ENCODE assay signal across 21 mouse cellular contexts in genomic region chr5:105574835-105575234, GRCm38 (mm10). TPM values are rescaled to one million over a fixed set of nuclear protein-coding genes. Genes with fewer than 3 reads are reported as not detected.
DNase-seq lines count a peak whose midpoint lies in the region; ATAC-seq lines count a peak whose summit lies in the region.
"Had no signal": no experiment of that assay in that cellular context is flagged by ENCODE, and none has a peak within 500 bp of the region (broad histone marks: within the 10 kb centered on the region; RNA-seq: fewer than 3 reads in every experiment).

No protein-coding gene starts in this region.

- WGBS in heart, embryonic 10.5 days: 91% methylated on average over 5 of the region's 5 CpGs
- 80% methylated on average over 5 of the region's 5 CpGs for WGBS in liver, embryonic 12.5 days (ENCODE audit: insufficient replicate concordance)
- WGBS in liver, embryonic 15.5 days (ENCODE audit: insufficient replicate concordance): 88% methylated on average over 5 of the region's 5 CpGs

- peaks cover 12% of the 10 kb centered on the region for H3K4me1 ChIP-seq in heart, embryonic 10.5 days
- peaks cover 68% of the 10 kb centered on the region for H3K4me1 ChIP-seq in liver, embryonic 12.5 days
- H3K4me1 ChIP-seq in liver, embryonic 15.5 days (replicated peaks): peaks cover 44% of the 10 kb centered on the region
- H3K4me1 ChIP-seq: forebrain, embryonic 12.5 days; forebrain, embryonic 15.5 days; hindbrain, embryonic 15.5 days had no signal

- H3K9me3 ChIP-seq in heart, embryonic 10.5 days: no peaks in the 10 kb centered on the region
- H3K9me3 ChIP-seq in liver, embryonic 12.5 days (replicated peaks): no peaks in the 10 kb centered on the region
- no peaks in the 10 kb centered on the region for H3K9me3 ChIP-seq in liver, embryonic 15.5 days (replicated peaks)
- H3K9me3 ChIP-seq: forebrain, embryonic 12.5 days; forebrain, embryonic 15.5 days; G1E; hindbrain, embryonic 12.5 days; hindbrain, embryonic 15.5 days had no signal

- no peak overlapping the region for H3K27ac ChIP-seq in heart, embryonic 10.5 days
- H3K27ac ChIP-seq in liver, embryonic 12.5 days: peak overlapping the region; percentile 91
- peak overlapping the region; percentile 87 for H3K27ac ChIP-seq in liver, embryonic 15.5 days (replicated peaks)
- H3K27ac ChIP-seq: forebrain, embryonic 12.5 days; forebrain, embryonic 15.5 days; heart, adult 2 months; hindbrain, embryonic 12.5 days; hindbrain, embryonic 15.5 days had no signal

- ATAC-seq in liver, embryonic 12.5 days: no peak
- ATAC-seq in liver, embryonic 15.5 days (ENCODE audit: insufficient read depth): no peak
- ATAC-seq: forebrain, embryonic 15.5 days had no signal

- no peak overlapping the region for H3K4me3 ChIP-seq in heart, embryonic 10.5 days
- H3K4me3 ChIP-seq in liver, embryonic 12.5 days: no peak overlapping the region
- no peak overlapping the region for H3K4me3 ChIP-seq in liver, embryonic 15.5 days (replicated peaks)
- H3K4me3 ChIP-seq: forebrain, embryonic 12.5 days; forebrain, embryonic 15.5 days; heart, adult 2 months; hindbrain, embryonic 12.5 days; hindbrain, embryonic 15.5 days had no signal

- peak overlapping the region; percentile 56 for H3K9ac ChIP-seq in liver, embryonic 12.5 days
- H3K9ac ChIP-seq in liver, embryonic 15.5 days: peak overlapping the region; percentile 25; the same call in 1 of the 2 replicates
- H3K9ac ChIP-seq: forebrain, embryonic 12.5 days; forebrain, embryonic 15.5 days; hindbrain, embryonic 12.5 days; hindbrain, embryonic 15.5 days had no signal

- H3K4me2 ChIP-seq in liver, embryonic 12.5 days: peak overlapping the region; percentile 52; the same call in 1 of the 2 replicates
- H3K4me2 ChIP-seq in liver, embryonic 15.5 days: peak overlapping the region; percentile 48
- H3K4me2 ChIP-seq: forebrain, embryonic 12.5 days; forebrain, embryonic 15.5 days; heart, embryonic 11.5 days; hindbrain, embryonic 12.5 days; hindbrain, embryonic 15.5 days had no signal

- peak; percentile 92 for DNase-seq in heart, adult 11 months
- DNase-seq in heart, embryonic 10.5 days (ENCODE audit: low spot score): no peak
- no peak for DNase-seq in lung, postnatal 14 days
- no peak for DNase-seq in urinary bladder, postnatal 10 days (ENCODE audit: low spot score)
- DNase-seq in right cerebral cortex, postnatal 10 days (ENCODE audit: low spot score in 2 of 2): no peak
- DNase-seq: adrenal gland, postnatal 10 days; adrenal gland, postnatal 36 days; cerebellum, adult 18-20 months; cerebellum, adult 9-10 months; gastrocnemius, postnatal 25 days; heart, adult 2 months had no signal

- no peaks in the 10 kb centered on the region for H3K27me3 ChIP-seq in heart, embryonic 10.5 days (ENCODE audit: insufficient read depth, poor library complexity, severe bottlenecking)
- H3K27me3 ChIP-seq in liver, embryonic 12.5 days (replicated peaks): no peaks in the 10 kb centered on the region
- H3K27me3 ChIP-seq in liver, embryonic 15.5 days: no peaks in the 10 kb centered on the region
- H3K27me3 ChIP-seq: CH12.LX; forebrain, embryonic 12.5 days; forebrain, embryonic 15.5 days; hindbrain, embryonic 12.5 days; hindbrain, embryonic 15.5 days; Patski had no signal

- H3K36me3 ChIP-seq in heart, embryonic 10.5 days: peaks cover 32% of the 10 kb centered on the region
- H3K36me3 ChIP-seq in liver, embryonic 12.5 days: peaks cover 50% of the 10 kb centered on the region
- peaks cover 5% of the 10 kb centered on the region for H3K36me3 ChIP-seq in liver, embryonic 15.5 days (replicated peaks)
- H3K36me3 ChIP-seq: forebrain, embryonic 12.5 days; forebrain, embryonic 15.5 days; hindbrain, embryonic 15.5 days had no signal

RNA-seq across cellular contexts. Expression of gene Lrrc8c, which starts 55.6 kb away (rescaled TPM):
- polyA plus RNA-seq in heart, embryonic 10.5 days (2016; fragmentation: Nextera tagmentation; extraction: Ambion mirVana): 26.0 and 26.7 TPM in 2 replicates
- polyA plus RNA-seq in liver, embryonic 12.5 days (2016; fragmentation: Nextera tagmentation; extraction: Ambion mirVana): 23.0 and 23.9 TPM in 2 replicates
- polyA plus RNA-seq in liver, embryonic 15.5 days (2015; fragmentation: Nextera tagmentation; extraction: Ambion mirVana): 15.2 and 15.5 TPM in 2 replicates
